Mouse (Mus musculus) CD4-positive, CD25-positive, alpha-beta regulatory T cell, adult 4 months (primary cell): Measurements from ENCODE around the gene Ttll11. TPM values are rescaled to one million over a fixed set of nuclear protein-coding genes. Genes with fewer than 3 reads are reported as not detected.
A peak's percentile ranks its signal among the peaks of the same experiment; 100 is the strongest.

ENCODE experiments used
- ATAC-seq: one replicate; pipeline ENCODE4 v1.8.0; 2017
- polyA plus RNA-seq, 2 experiments: library from polyadenylated mRNA; unstranded; fragments of 100-300 nt; shearing (Covaris generic); gene quantifications; one replicate each; pipeline ENCODE4 v1.2.1; 2017

The Ttll11 gene
- not detected for polyA plus RNA-seq

DNA sequence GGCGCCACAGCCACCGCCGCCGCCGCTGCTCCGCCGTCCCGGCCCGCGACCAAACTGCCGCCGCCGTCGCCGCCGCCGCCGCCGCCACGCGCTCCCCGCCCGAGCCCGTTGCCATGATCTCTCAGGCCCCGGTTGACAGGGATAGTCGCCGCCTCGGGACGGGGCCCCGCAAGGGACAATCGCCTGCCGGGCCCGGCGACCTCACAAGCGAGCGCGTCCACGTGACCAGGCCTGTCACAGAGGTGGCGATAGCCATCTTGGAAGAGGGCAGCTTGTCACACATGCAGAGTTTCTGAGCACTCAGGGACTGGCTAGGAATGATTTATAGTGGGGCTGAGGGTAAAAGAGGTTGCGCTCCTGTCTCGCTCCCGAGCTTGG lies at the start of gene Ttll11:
Gene Ttll11 (minus strand): TSS at position 270 of the 378 bp plus-strand sequence.
- ATAC-seq, result peak; percentile 74

DNA sequence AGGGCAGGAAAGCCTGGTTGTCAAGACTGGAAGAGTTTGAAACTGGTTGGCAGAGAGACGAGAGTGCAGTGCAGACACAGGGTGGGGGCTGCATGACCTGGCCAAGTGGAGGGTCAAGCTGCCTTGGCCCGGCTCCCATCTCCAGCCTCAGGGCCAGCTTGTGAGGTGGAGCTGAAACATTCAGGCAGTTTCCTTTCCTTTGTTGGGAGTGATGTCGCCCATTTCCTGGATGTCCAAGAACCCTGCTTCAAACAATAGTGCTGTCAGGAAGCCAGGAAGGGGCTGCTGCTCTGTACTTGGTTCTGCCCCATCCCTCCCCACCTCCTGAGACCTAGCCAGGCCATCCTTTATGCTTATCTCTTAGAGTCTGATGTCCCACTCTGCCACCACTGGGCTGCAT lies 43.6 kb upstream of the Ttll11 start:
- no peak for ATAC-seq

DNA sequence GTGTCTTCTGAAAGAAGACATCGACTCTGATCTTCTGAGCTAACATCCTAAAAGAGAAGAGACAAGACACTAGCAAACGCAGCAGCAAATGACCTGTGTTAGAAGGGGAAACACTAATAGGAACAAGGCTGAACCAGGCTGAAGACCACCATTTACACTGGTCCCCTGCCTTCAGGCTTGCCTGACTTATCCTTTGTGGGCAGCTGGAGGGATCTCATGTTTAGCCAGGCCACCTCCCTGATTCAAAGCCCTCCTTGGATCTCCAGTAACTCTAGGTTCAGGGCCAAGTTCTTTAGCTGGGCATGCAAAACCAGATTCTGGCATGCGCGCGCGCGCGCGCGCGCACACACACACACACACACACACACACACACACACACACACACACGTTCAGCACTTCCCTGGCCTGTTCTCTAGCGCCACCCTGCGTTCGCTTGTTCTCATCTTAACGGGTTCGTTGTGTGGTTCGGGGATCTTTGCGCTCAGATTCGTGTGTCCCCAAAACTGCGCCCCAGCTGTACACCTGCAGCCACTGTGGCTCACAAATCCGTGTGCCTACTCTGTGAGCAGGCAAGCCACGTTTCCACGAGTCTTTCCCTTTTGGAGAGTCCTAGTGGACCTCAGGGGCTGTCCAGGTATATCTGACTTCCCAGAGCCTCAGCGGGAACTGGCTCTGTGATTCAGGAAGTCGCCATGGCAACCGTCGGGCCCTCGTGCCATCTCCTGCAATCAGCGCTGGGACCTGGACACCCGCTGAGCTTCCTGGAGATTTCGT lies 41.9 kb upstream of the Ttll11 start:
- ATAC-seq, result no peak

DNA sequence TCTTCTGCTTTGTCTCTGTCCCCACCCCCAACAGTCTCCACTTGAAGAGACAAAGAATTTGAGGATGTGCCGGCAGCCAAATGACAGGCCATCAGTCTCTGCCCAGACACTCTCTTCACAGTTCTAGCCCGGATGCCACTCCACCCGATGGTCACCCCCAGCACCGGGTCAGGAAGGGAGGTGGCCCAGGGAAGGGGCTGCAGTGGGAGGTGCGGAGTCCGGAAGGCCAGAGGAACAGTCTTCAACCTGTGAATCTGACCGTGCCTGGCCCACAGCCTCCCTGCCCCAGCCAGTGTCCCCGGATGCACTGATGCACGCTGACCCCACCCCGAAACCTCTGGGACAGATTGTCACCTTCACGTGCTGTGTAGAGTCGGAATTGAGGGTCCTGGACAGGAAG lies 33.3 kb upstream of the Ttll11 start:
- no peak for ATAC-seq

DNA sequence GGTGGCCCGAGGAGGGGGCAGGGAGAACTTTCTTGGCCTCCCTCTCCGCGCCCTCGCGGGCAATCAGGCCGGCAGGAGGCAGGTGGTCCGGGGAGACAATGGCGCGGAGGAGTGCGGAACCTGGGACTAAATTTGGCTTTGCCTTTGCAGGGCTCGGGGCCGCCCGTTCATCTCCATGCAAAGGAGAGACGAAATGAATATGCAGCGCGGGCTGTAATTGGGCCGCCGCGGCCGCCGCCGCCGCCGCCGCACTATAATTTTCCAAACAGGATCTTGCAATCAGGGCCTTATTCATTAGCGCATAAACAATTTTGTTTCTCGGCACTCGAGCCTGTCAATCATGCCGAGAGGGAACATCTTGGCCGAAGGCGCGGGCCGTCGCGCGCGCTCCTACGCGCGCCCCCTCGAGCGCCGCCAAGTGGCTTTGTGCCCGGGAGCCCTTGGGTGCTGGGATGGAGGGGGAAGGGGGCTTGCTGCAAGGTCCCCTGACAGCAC lies 31.7 kb upstream of the Ttll11 start:
- no peak for ATAC-seq

DNA sequence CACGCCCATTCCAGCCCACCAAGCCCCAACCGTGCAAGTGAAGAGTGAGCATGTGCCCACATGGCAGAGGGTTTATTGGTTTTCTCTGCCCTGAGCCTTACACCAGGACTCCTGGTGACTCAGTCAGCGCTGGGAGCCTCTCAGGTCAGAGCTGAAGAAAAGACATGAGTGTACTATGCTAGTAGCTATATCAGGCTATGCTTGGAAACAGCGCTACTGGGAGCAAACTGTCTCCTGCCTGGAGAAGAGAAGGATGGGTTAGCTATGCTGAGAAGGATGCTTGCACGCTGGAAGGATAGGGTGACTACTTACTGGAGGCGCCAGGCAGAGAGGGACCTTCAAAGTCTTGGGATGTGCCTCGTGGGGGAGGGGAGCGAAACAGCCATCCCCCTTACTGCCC lies 30.9 kb upstream of the Ttll11 start:
- ATAC-seq, result no peak

DNA sequence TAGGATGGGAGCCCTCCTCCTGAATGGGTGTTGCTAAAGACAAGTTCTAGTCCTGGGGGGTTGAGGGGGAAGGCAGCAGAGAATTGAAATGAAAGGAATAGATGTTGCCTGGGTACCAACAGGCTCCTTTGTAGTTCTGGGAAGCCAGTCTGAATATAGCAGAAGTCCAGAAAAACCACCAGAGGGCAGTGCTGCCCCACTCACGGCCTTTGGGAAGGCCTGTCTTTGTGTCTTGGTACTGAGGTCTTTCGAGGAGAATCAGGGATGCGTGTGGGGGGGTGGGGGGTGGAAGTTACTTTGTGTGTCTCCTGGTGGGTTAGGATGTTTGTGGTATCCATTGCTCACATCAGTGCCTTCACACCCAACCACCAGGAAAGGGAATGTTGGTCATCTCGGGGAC lies 29.7 kb upstream of the Ttll11 start:
- ATAC-seq, result peak; percentile 71

DNA sequence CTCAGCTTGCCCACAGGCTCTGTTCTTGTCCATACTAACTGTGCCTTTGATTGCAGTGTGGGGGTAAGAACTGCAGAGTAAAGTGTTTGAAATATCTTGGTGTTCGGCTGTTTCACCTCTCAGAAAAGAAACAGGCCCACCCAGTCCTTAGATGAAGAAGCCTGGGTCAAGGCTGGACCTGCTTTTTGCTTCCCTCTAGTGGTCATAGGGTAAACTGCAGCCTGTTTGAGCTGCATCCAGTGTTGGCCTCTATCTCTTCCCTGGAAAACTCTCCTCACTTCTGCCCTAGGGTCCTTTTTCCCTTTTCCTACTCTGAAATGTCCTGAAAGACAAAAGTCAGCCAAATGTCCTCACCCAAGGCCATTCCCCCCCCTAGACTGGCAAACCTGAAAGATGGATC lies 28.4 kb upstream of the Ttll11 start:
- ATAC-seq, result peak; percentile 49

DNA sequence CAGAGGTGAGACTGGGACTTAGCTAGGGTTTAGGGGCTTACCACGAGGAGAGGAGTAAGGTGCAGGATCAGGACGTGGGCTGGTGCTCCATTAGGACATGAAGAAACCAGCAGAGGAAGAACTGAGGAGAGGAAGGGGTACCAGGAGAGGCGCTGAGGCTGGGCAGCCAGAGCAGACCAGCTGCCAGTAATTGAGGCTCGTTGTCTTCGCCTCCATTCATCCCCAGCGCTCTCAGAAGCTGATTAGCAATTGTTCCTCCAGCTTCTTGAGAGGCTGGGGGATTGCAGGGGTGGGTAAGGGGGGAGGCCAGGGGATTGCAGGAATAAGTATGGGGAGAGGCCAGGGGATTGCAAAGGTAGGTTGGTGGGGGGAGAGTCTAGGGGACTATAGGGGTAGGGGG lies 22.5 kb upstream of the Ttll11 start:
- no peak for ATAC-seq

DNA sequence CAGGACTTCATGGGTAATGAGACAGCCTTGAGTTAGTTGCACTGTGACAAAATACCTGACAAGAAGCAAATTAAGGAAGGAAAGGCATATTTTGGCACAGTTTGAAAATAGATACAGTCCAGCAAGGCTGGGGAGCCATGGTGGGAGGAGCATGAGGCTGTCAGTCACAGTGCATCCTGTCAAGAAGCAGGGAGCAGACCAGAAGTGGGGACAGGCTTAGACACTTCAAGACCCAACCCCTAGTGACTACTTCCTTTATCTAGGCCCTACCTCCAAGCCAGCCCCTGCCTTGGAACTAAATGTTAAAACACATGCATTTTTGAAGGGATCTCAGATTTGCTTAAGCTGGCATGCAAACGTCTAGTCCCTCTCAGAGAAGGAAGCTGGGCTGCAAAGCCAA lies 20.7 kb upstream of the Ttll11 start:
- no peak for ATAC-seq

DNA sequence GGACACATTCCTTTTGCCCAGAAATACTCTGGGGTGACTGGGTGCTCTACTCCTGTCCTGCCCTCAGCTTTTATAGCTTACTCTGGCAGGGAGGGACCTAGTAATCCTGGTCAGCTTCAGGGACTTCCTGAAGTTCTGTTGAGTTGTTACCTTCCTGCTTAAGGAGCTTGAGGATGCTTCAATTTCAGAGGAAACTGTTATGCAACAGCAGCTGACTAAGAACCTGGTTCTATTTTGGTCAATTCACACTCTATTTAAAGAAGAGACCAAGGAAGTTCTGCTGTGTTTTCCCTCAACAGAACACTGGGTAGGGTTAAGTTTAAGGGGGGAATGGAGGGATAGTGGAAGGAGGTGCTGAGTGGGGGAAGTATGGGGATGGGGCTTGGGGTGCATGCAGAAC lies 19.5 kb upstream of the Ttll11 start:
- ATAC-seq, result no peak

DNA sequence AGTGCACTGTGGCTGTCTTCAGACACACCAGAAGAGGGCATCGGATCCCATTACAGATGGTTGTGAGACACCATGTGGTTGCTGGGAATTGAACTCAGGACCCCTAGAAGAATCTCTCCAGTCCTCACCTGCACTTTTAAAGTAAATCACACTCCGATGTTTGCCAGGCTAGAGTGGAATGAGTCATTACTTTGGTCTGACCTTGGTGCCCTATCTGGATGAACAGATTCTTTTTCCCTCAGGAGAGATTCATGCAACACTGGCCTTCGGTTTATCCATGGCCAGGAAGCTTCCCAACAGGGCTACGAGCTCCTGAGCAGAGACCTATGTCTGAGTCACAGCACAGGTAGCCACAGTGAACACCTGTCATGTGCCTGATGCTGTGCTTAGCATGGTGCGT lies 18.7 kb upstream of the Ttll11 start:
- no peak for ATAC-seq

DNA sequence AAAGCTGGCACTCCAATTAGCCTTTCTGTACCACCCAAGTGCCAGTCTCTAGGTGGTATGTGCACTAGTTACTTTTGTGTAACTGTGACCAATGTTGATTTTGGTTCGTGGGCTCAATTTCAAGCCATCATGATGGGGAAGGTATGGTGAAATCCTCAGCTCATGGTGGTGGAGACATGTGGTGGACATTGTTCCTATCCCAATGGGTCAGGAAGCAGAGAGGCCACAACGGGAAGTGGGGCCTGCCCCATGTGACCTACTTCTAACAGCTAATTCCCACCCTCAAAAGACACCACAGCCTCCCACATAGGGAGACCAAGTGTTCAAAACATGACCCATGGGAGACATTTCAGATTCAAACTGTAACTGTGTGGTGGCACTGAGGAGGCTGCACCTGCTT lies 17.0 kb upstream of the Ttll11 start:
- no peak for ATAC-seq

DNA sequence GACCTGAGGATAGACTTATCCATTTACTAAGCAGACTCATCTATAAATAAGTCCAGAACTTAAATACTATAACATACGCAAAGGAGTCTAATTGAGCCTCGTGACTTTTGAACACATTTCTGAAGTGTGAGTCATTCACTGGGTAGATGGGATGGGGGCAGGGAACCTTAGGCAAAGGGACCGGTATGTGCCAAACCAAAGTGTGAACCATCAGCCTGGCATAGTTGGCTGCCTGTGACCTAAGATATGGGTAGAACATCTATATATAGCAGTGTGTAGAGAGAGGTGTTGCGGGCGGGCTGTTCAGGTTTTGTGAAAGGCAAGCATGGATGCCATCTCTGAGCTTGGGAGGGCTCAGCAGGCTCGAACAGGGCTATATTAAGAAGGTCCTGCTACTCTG lies 14.6 kb upstream of the Ttll11 start:
- no peak for ATAC-seq

DNA sequence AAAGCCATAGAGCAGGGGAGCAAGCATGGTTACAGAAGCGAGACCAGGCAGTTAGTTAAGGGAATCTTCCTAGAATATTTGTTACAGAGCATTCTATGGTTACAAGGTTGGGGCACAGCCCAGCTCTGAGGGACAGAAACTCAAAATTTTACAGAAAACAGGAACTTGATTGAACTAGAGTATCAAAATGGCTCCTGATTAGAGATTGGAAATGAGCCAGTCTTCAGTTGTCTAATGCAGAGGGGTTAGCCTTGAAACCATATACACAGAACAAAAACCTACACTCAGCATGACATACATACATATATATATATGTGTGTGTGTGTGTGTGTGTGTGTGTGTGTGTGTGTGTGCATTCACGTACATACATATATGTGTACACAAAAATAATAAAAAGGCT lies 13.8 kb upstream of the Ttll11 start:
- no peak for ATAC-seq

DNA sequence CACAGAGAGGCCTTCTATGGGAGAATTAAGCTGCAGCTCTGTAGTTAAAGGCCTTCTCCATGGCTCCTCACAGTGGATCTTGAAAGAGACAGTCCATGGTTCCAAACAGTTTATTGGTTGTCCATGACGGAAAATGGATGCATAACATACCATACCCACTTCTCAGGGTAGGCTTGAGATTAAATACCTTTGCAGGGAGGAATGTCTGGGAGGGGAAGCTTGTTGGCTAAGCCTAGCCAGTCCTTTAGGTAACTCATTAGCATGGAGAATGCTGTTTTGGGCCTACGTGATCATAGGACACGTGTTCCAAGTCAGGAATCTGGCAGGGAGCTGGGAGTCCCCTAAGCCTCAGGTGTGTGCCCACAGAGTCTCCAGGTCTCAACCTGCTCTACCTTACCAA lies 12.5 kb upstream of the Ttll11 start:
- no peak for ATAC-seq

DNA sequence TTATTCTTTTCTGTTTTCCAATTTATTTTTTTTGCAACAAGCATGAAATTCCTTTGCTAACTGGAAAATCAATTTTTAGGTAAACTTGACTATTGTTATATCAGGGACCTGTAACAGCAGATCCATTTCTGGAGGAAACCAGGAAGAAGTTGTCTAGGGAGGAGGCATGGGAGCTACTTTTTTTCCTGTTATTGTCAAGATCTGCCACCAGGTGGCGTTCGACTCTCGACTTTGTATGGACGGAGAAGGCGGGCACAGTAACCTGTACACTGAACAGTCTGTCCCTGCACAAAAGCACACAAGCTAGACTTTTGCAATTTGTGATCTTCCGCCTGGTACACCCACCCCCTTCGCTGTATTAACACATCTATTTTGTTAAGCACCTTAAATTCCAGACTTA lies 4.2 kb upstream of the Ttll11 start:
- no peak for ATAC-seq

DNA sequence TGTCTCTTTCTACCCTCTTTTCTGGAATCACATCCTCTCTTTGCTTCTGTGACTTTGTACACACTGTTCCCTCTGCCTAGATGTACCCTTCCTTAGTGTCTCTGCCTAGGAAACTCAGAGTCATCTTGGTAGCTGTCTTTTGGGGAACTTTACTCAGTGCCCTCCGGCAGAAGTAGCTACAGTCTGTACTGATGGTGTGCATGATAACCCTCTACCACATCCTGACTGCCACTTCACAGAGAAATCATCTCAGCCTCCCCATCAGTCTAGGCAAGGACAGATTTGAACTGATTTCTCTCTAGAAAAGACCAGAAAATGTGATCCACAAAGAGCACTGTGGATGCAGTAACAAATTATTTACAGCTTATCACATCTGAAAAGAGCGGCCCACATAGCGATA lies 2.2 kb upstream of the Ttll11 start:
- peak; percentile 62 for ATAC-seq

DNA sequence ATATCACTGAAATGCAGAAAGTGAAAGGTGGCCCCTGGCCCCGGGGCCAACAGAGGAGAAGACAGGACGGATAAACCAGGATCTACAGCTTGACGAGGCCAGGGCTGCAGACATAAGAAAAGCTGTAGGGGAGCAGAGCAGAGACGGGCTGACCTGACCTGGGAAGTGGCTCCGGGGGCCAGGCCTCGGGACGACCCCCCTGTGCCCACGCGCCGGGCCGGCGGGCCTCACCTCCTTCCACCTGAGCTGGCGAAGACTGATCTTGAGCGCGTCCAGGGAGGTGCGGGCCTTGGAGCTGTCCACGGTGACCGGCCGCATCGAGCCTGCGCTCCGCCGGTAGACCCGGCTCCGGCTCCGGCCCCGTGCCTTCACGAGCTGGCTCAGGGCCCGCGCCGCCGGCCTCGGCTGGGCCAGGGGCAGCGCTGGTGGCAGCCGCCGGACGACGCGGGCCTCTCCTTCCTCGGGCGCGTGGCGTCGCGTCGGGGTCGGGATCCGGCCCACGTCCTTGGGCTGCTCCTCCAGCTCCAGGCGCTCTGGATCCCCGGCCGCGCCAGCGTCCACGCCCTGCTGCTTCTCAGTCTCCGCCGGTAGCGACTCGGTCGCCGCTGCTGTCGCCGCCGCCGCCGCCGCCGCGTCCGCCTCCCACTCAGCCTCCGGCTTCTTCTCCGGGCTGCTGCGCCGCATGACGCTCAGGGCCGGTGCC lies 621 bp downstream of the Ttll11 start:
- peak; percentile 22 for ATAC-seq

DNA sequence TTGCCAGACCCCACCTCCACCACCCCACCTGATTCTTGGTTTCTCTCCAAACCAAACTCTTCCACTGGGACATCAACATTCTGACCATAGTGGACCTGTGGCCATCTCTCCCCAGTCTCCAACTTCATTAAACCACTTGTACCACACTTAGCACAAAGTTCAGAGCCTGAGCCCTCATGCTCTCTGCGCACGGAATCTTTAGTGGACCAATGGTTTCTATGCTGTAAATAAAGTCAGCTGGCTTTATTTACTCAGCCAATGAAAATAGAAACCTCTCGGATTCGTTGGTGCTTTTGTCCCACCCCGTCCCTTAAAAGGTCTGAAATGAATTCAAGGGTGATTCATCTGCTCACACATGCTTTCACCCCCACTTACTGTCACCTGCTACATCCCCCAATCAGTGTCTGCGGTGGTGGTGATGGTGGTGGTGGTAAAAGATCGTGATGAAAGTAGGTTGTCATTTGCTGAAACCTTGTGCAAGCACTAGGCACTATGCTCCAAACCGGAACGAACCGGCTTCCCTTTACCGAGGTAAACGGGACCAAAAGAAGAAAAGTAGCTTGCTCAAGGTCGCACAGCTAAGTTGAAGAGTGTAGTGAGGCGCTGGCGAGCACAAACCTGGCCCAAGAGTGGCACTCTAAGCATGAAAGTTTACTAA lies 1.3 kb downstream of the Ttll11 start:
- ATAC-seq, result peak; percentile 37

DNA sequence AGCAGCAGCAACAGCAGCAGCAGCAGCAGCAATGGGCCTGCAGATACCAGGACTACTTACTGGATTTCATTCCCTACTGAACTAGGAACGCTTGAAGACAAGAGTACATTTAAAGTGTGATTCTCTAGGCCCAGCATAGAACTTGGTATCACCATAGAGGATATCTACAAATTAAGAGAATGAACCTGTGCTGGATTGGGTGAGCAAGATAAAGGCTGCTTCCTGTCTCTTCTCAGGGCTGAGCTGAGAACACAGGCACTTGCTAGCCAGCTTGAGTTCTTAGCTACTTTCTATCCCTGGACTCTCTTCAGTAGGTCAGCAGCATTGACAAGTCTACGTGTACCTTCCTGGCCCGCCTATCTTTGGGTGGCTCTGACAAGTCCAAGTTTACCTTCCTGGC lies 2.0 kb downstream of the Ttll11 start:
- ATAC-seq, result no peak

DNA sequence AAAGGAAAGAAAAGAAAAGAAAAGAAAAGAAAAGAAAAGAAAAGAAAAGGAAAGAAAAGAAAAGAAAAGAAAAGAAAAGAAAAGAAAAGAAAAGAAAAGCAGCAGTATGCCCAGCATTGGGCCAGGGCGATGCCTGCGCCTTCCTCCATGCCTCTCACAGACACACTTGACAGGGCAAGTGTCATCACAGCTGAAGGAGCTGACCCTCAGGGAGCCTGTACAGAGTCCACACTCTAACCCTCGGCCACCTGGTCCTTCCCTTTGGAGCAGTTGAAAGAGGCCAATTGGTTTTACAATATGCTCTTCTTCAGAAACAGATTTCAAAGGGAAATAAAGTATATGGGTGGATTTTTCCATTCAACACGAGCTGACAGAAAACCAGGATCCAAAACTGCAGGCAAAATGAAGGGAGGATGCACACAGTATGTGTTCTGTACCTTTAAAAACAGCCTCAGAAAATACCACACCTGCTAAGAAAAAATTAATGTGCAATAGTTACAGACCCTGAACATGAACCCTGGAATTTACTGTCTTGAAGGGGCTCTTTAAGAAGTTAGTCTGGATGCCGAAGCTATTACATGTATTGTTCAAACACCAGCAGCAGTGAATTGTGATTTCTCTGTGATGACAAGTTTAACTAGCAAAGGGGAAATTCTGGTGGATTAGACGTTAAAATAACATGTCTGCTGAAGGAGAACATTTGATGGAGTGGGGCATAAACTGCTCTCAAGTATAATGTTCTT lies 7.3 kb downstream of the Ttll11 start:
- ATAC-seq, result no peak

DNA sequence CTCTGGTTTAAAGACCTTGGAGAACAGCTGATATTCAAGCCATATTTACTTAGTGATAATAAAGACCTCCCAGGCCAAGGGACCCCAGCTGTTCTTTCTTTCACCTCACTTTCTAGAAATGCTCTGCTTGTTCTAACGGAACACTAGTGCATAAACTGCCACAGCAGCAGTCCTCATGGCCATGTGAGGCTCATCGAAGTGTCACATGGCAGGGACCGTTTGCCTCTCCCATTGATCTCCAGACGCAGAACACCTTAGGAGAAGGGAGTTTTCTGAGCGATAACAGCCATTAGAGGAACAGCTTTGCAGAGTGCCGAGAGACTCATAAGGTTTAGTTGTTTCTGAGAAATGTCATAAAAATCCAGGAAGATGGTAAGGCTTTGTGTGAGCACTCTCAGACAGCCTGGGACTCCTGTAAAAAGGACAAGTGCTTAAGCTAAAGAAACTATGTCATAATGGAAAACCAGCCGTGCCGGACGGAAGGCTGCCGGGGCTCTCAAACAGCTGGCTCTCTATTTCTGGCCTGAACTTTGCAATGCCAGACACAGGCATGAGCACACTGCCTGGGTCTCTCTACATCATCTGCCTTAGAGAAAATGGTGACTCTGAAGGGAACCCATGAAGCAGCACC lies 13.7 kb downstream of the Ttll11 start:
- no peak for ATAC-seq
